Mouse (Mus musculus) Muller cell, postnatal 12 days (primary cell): ENCODE data around the gene Rims1.

Experiments
- DNase-seq: peaks from one replicate; pipeline ENCODE4 v3.0.0-alpha.2; 2015; ENCODE audit errors: inconsistent ontology term

Gene Rims1

DNA sequence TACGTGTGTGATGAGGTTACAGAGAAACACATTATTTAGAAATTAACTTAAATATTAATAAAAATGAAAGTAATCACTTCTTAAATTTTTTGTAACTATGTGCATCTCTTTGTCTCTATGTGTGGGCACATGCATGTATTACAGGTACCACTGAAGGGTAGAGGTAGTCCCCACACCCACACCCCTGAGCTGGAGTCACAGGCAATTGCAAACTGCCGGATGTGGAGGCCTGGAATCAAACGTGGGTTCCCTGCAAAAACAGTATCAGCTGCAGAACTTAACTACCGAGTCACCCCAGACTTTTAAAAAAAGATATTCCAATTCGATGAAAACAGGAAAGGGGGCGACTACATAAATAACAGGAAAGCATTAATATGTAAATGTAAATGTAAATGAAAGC, 428.7 kb downstream of the Rims1 start:
- DNase-seq, result no peak

- no peak for DNase-seq
Measured at GRCm38 (mm10) chr1:22356209-22356608, 449.6 kb downstream of the Rims1 start.

DNA sequence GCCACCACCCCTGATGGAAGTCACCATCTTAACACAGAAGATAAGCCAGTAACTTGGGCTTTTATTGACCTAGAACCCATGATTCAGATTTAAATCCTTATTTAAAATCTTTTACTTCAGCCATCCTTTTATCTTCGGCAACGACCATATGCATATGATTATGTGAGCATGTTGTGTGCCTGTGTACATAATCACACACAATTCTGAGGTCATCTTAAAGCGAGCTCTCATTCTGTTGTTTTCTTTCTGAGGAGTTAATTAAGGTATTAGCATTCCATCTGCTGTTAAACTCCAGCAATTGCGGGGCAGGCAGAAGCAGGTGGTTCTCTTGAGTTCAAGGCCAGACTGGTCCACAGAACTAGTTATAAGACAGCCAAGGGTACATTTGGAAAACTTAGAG, 452.1 kb downstream of the Rims1 start:
- DNase-seq, result no peak

GRCm38 (mm10) chr1:22338914-22339313, 466.9 kb downstream of the Rims1 start:
- no peak for DNase-seq

GRCm38 (mm10) chr1:22320941-22321676, 484.7 kb downstream of the Rims1 start:
- DNase-seq, result no peak

DNA sequence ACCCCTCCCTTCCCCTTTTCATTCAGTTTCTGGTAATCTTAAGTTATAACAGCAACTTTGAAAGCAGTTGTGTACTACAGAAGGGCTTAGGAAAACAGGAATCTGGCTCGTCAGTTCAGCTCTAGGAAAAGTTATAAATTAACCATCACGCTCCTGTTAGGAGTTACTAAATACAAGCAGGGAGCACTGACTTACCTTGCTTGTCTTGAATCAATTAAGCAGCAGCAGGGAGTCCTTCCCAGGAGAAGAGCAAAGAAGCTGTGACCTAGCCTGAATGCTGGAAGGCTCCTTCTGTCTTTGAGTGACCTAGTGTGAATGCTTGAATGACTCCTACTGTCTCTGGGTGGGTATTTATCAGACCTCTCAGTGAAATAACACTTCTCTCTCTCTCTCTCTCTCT, 490.3 kb downstream of the Rims1 start:
- DNase-seq, result no peak

GRCm38 (mm10) chr1:22311471-22311870, 494.3 kb downstream of the Rims1 start:
- DNase-seq, result no peak

DNA sequence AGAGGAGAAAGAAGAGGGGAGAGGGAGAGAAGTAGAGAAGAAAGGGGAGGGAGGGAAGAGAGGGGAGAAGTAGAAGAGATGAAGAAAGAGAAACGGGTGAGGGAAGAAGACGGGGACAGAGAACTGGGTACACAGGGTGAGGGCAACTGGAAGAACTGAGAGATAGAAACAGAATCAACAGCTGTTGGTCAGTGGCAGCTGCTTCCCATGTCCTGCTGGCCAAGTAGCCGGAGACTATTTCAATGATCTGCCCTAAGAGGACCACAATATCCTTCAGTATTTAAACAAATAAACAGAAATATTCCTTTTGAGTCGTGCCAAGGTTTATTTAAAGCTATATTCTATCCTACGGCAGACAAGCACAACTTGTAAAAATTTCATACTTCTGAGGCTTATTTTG, 499.3 kb downstream of the Rims1 start:
- DNase-seq, result no peak

GRCm38 (mm10) chr1:22305932-22306331, 499.9 kb downstream of the Rims1 start:
- no peak for DNase-seq

DNA sequence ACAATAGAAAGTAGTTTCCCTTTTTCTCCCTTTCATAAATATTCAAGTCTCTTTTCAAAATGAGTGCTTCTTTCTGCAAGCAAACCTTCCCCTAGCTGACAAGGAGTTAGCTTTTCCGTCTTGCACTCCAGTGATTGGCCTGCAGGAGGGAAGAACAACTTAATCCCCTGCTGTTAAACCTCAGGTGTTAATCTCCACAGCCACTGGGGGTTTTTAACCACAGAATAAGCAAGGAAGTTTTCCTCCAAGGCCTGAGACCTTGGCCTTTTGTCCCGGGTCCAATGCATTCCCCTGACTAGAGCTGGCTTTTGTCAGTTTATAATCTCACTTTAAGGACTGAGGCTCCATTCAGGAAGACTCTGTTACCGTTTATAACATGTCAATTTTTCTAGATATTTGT, 511.8 kb downstream of the Rims1 start:
- no peak for DNase-seq

GRCm38 (mm10) chr1:22293310-22293709, 512.5 kb downstream of the Rims1 start:
- DNase-seq, result no peak

DNA sequence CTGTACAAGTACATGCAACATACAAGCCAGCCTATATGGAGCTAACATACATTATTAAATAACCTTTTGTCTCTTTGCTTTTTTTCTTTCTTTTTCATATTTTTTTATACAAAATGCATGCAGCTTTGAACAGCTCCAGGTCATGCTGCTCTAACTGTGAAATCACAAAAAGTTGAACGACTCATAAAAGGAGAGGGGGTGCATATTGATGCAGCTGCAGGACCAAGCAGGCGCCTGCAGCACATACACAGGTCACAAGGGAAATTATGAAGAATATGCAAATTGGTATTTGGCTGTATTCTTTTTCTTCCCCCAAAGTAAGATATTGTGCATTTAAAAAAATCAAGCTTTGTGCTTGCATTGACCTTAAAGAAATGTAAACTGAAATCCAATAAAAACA, 519.0 kb downstream of the Rims1 start:
- DNase-seq, result no peak

DNA sequence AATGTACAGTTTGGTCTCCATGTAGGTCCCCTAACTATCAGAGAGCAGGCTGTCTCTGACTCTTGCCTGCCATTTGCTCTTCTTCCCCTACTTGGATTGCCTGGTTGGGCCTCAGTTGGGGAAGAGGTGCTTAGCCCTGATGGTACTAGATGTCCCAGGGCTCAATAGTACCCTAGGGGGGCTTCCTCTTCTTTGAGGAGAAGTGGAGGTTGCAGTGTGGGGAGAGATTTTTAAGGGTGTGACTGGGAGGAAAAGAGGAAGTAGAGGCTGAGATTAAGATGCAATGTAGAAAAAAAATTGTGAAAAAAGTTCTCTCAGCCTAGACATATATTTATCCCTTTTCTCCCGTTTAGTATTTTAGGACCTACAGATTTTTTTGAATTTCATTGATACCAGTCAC, 525.8 kb downstream of the Rims1 start:
- no peak for DNase-seq

- DNase-seq, result no peak
Measured at GRCm38 (mm10) chr1:22274081-22274480, 531.7 kb downstream of the Rims1 start.

- DNase-seq, result no peak
Measured at GRCm38 (mm10) chr1:22270131-22270530, 535.7 kb downstream of the Rims1 start.

DNA sequence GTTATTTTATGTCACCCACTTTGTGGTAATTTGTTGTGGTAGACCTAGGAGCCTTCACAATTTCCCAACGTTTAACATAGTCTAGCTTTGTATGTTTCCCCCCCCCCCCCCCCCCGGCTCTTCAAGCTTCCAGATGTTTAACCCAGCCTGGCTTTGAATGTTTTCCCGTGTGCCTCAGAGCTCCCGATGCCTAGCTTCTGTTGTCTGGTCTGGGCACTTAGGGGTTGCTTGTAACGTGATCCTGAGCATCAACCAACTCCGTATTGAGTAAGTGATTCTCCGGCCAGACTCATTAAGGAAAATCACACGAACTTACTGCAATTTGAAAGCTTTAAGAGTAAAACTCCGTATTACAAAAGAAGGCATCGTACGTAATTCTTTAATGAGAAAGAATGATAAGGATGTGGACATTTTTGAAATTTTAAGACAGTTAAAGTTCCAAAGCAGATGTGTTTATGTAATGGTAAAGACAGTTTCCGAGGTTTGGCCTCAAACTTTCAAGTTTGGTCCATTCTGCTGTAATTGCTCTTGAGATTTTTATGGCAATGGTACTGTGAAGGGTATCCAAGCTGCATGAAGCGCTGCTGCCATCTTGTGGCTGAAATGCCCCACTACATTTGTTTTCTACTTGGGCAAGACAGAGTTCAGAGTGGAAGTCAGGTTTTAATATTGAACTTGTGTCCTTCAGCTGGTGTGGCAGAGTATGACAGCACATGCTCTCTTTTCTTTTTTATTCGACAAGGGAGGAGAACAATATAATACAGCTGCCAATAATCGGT, 537.0 kb downstream of the Rims1 start:
- peak; percentile 42 for DNase-seq

DNA sequence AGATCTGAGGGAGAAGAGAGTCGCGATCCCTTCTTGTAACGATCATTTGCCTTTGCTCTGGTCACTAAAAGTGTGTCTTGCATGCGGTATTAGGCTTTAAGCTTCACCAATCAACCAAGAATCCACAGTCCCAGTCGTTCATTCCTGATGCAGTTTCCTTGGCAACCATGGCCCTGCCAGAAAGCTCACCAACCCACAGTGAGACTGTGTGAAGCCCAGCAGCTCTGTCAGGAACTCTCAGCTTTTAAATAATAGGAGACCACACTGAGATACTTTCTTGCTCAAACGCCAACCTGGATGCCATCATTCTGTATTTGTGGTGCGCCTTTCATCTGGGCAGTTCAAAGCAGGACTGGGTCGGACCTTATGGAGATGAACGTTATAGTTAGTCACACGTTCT, 539.3 kb downstream of the Rims1 start:
- no peak for DNase-seq

DNA sequence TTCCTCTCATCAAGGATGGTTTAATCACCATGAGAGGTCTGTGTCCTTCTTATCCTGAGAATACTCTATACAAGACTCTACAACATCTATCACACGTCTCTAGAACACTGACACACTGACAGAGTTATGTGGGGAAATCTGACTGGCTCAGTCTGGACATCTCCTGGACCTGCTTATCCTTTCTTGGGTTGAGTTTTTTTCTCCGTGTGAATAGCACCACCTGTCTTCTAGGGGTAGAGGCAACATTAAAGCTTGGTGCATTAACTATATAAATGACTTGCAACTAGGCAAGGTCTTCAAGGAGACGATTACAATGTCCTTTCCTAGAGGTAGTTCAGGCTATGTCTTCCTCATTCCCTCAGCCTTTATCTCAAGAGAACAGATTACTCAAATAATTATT, 540.3 kb downstream of the Rims1 start:
- DNase-seq, result no peak

DNA sequence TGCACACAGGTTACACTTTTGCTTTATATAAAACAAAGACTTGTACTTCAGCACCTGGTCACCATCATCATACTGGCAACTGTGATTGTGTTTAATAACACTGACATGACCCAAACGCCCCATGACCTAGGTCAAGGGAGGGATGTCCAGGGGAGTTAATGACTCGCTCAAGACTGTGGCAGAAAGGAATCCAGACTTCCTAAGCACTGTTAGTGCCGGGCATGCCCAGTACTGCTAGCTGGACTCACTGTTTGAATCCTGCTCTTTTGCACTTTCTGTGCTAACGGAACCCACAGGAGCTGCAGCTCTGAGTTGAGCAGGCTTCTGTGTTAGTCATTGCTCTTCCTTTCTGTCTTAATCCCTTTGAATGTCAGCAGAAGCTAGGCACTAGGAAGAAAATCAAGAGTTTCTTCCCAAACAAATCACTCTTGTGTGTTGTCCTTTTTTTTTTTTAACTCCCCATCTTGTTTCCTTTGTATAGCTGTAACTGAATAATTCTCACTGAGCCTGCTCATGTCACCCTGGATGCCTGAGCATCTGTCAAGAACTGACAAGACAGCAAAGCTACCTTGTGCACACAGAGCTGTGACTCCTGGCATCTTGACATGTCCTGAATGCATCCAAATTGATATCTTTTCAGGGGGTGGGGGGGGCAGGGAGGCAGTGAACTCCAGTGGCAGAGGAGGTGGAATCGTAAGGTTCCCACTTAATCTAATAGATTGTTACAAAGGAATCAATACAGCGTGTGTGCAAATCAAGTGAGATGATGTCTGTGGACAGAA, 543.4 kb downstream of the Rims1 start:
- no peak for DNase-seq

DNA sequence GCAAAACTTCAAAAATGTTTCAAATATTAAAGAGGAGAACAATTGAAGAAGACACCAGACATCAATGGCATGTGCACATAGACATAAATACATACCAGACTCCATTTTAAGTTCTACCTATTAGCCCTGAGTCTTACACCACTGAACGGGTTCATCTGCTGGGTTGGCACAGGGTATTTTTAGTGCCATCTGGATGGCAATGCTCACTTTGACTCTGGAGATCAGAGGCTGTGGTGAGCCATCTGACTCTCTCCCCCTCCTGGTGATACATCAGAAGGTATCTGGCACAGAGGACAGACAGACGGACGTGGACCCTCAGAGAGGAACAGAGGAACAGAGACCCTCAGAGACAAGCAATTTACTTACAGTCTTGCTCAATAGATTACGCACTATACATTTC, 544.1 kb downstream of the Rims1 start:
- DNase-seq, result no peak

GRCm38 (mm10) chr1:22260291-22260690, 545.5 kb downstream of the Rims1 start:
- no peak for DNase-seq

- no peak for DNase-seq
Measured at GRCm38 (mm10) chr1:22258356-22258755, 547.4 kb downstream of the Rims1 start.

DNA sequence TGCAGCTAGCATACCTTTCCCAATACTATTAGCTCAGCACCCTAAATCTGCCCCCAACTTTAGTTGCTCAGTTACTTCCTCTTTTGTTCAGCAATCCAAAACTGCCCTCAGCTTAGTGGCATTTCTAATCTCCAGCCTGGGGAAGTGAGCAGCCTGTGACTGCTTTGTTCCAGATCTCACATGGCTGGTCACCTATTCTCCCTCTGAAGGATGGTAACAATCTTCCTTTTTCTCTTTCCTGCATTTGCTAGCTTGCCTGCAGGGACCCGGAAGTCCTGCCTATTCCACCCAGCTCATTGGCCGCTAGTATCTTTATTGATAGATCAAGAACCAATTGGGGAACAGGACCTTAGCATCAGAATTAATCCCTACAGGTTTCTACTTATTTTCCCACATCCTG, 551.5 kb downstream of the Rims1 start:
- no peak for DNase-seq
